Mouse (Mus musculus): ENCODE results near the gene Gm20532. TPM values are rescaled to one million over a fixed set of nuclear protein-coding genes. Genes with fewer than 3 reads are reported as not detected.

Gene Gm20532
- polyA plus RNA-seq, 1 experiment from 2014 or later = not detected

- H3K36me3 ChIP-seq = peaks cover 9% of the 10 kb centered on the region; the same call in 1 of the 2 replicates
- 85% methylated on average over 10 of the region's 10 CpGs for WGBS
- no peak overlapping the region for H3K9ac ChIP-seq
- no peaks in the 10 kb centered on the region for H3K9me3 ChIP-seq
- H3K27ac ChIP-seq = no peak overlapping the region
- H3K27me3 ChIP-seq (replicated peaks) = no peaks in the 10 kb centered on the region
- 0 out of 2 replicates have a peak overlapping the region, but pooled peaks have one; percentile 85 for H3K4me2 ChIP-seq (replicated peaks)
- peaks cover 14% of the 10 kb centered on the region; the same call in 1 of the 2 replicates for H3K4me1 ChIP-seq (replicated peaks)
- no peak for ATAC-seq
- peak overlapping the region; percentile 2; the same call in 1 of the 2 replicates for H3K4me3 ChIP-seq (replicated peaks)
These were observed 2.8 kb downstream of the Gm20532 start for GRCm38 (mm10) chr2:26589284-26589683.

- Histone ChIP-seq H3K36me3 (peaks cover 9% of the 10 kb centered on the region), H3K27ac (no peak overlapping the region), H3K9me3 (no peaks in the 10 kb centered on the region), H3K4me2 (replicated peaks) (0 out of 2 replicates have a peak overlapping the region, but pooled peaks have one; percentile 6), H3K27me3 (replicated peaks) (no peaks in the 10 kb centered on the region), H3K9ac (no peak overlapping the region), H3K4me1 (replicated peaks) (peaks cover 15% of the 10 kb centered on the region; the same call in 1 of the 2 replicates), H3K4me3 (replicated peaks) (no peak overlapping the region)
- 89% methylated on average over 7 of the region's 7 CpGs for WGBS
- ATAC-seq = no peak
These were observed 3.8 kb downstream of the Gm20532 start for GRCm38 (mm10) chr2:26590282-26590681.

- Histone ChIP-seq H3K9me3 (no peaks in the 10 kb centered on the region), H3K36me3 (peaks cover 11% of the 10 kb centered on the region), H3K9ac (no peak overlapping the region), H3K27ac (no peak overlapping the region), H3K27me3 (replicated peaks) (no peaks in the 10 kb centered on the region), H3K4me3 (replicated peaks) (no peak overlapping the region), H3K4me2 (replicated peaks) (no peak overlapping the region), H3K4me1 (replicated peaks) (peaks cover 17% of the 10 kb centered on the region)
- no peak for ATAC-seq
- WGBS = 85% methylated on average over 7 of the region's 7 CpGs
These were observed 4.5 kb downstream of the Gm20532 start for GRCm38 (mm10) chr2:26590962-26591361.

- Histone ChIP-seq H3K9ac (no peak overlapping the region), H3K4me3 (replicated peaks) (no peak overlapping the region), H3K36me3 (peaks cover 13% of the 10 kb centered on the region), H3K4me2 (replicated peaks) (no peak overlapping the region), H3K4me1 (replicated peaks) (peaks cover 14% of the 10 kb centered on the region), H3K27ac (no peak overlapping the region), H3K27me3 (replicated peaks) (no peaks in the 10 kb centered on the region), H3K9me3 (no peaks in the 10 kb centered on the region)
- no peak for ATAC-seq
- WGBS = 84% methylated on average over 12 of the region's 12 CpGs
These were observed 5.0 kb downstream of the Gm20532 start for GRCm38 (mm10) chr2:26591416-26591815.

- no peak overlapping the region for H3K27ac ChIP-seq
- no peak; the same call in 1 of the 2 replicates for ATAC-seq
- 57% methylated on average over 9 of the region's 9 CpGs for WGBS
- no peaks in the 10 kb centered on the region for H3K9me3 ChIP-seq
- no peak overlapping the region for H3K9ac ChIP-seq
- no peaks in the 10 kb centered on the region for H3K27me3 ChIP-seq (replicated peaks)
- no peak overlapping the region for H3K4me2 ChIP-seq (replicated peaks)
- H3K36me3 ChIP-seq = peaks cover 13% of the 10 kb centered on the region
- no peak overlapping the region for H3K4me3 ChIP-seq (replicated peaks)
- H3K4me1 ChIP-seq (replicated peaks) = peaks cover 5% of the 10 kb centered on the region
These were observed 7.0 kb downstream of the Gm20532 start for GRCm38 (mm10) chr2:26593211-26594021.

- WGBS = 61% methylated on average over 9 of the region's 9 CpGs
- ATAC-seq = peak; percentile 27
These were observed 7.5 kb downstream of the Gm20532 start for GRCm38 (mm10) chr2:26594022-26594346.

GRCm38 (mm10) chr2:26594461-26594933, 8.1 kb downstream of the Gm20532 start:
- 77% methylated on average over 7 of the region's 7 CpGs for whole genome bisulfite sequencing
- H3K9me3 ChIP-seq = no peaks in the 10 kb centered on the region
- H3K27ac ChIP-seq = peak overlapping the region; percentile 67
- H3K4me3 ChIP-seq (replicated peaks) = no peak overlapping the region
- H3K9ac ChIP-seq = peak overlapping the region; percentile 10; the same call in 1 of the 2 replicates
- ATAC-seq = no peak; the same call in 1 of the 2 replicates
- H3K4me2 ChIP-seq (replicated peaks) = no peak overlapping the region
- H3K27me3 ChIP-seq (replicated peaks) = no peaks in the 10 kb centered on the region
- peaks cover 13% of the 10 kb centered on the region for H3K36me3 ChIP-seq
- peaks cover 5% of the 10 kb centered on the region for H3K4me1 ChIP-seq (replicated peaks)

More at GRCm38 (mm10) chr2:26594022-26594346, 7.5 kb downstream of the Gm20532 start:
- no peak overlapping the region for H3K27ac ChIP-seq
- H3K27me3 ChIP-seq (replicated peaks) = no peaks in the 10 kb centered on the region
- H3K9ac ChIP-seq = no peak overlapping the region
- no peaks in the 10 kb centered on the region for H3K9me3 ChIP-seq
- H3K4me2 ChIP-seq (replicated peaks) = no peak overlapping the region
- H3K36me3 ChIP-seq = peaks cover 13% of the 10 kb centered on the region
- H3K4me1 ChIP-seq (replicated peaks) = peaks cover 3% of the 10 kb centered on the region
- H3K4me3 ChIP-seq (replicated peaks) = no peak overlapping the region

GRCm38 (mm10) chr2:26594934-26595724, 8.7 kb downstream of the Gm20532 start:
- no peak overlapping the region for H3K4me3 ChIP-seq (replicated peaks)
- H3K36me3 ChIP-seq = peaks cover 13% of the 10 kb centered on the region
- peak; percentile 90 for ATAC-seq
- peak overlapping the region; percentile 10; the same call in 1 of the 2 replicates for H3K9ac ChIP-seq
- peaks cover 9% of the 10 kb centered on the region for H3K4me1 ChIP-seq (replicated peaks)
- H3K27me3 ChIP-seq (replicated peaks) = no peaks in the 10 kb centered on the region
- no peaks in the 10 kb centered on the region for H3K9me3 ChIP-seq
- peak overlapping the region; percentile 19; the same call in 1 of the 2 replicates for H3K4me2 ChIP-seq (replicated peaks)
- WGBS = 54% methylated on average over 6 of the region's 6 CpGs
- peak overlapping the region; percentile 67 for H3K27ac ChIP-seq

GRCm38 (mm10) chr2:26595725-26596435, 9.4 kb downstream of the Gm20532 start:
- H3K9me3 ChIP-seq = no peaks in the 10 kb centered on the region
- ATAC-seq = no peak
- H3K4me2 ChIP-seq (replicated peaks) = peak overlapping the region; percentile 19; the same call in 1 of the 2 replicates
- peaks cover 13% of the 10 kb centered on the region for H3K36me3 ChIP-seq
- no peaks in the 10 kb centered on the region for H3K27me3 ChIP-seq (replicated peaks)
- H3K27ac ChIP-seq = peak overlapping the region; percentile 67
- no peak overlapping the region for H3K4me3 ChIP-seq (replicated peaks)
- H3K9ac ChIP-seq = peak overlapping the region; percentile 2; the same call in 1 of the 2 replicates
- peaks cover 11% of the 10 kb centered on the region for H3K4me1 ChIP-seq (replicated peaks)
- WGBS = 81% methylated on average over 11 of the region's 11 CpGs

- Histone ChIP-seq H3K9me3 (no peaks in the 10 kb centered on the region), H3K27ac (no peak overlapping the region), H3K4me1 (replicated peaks) (peaks cover 14% of the 10 kb centered on the region), H3K9ac (no peak overlapping the region), H3K4me3 (replicated peaks) (no peak overlapping the region), H3K27me3 (replicated peaks) (no peaks in the 10 kb centered on the region), H3K36me3 (peaks cover 13% of the 10 kb centered on the region; the same call in 1 of the 2 replicates), H3K4me2 (replicated peaks) (no peak overlapping the region)
- no peak for ATAC-seq
- 90% methylated on average over 3 of the region's 3 CpGs for WGBS
These were observed 10.5 kb downstream of the Gm20532 start for GRCm38 (mm10) chr2:26596898-26597297.

GRCm38 (mm10) chr2:26597810-26598209, 11.4 kb downstream of the Gm20532 start:
- Histone ChIP-seq H3K4me1 (replicated peaks) (peaks cover 15% of the 10 kb centered on the region), H3K27ac (no peak overlapping the region), H3K4me2 (replicated peaks) (no peak overlapping the region), H3K9me3 (no peaks in the 10 kb centered on the region), H3K9ac (no peak overlapping the region), H3K27me3 (replicated peaks) (no peaks in the 10 kb centered on the region), H3K4me3 (replicated peaks) (no peak overlapping the region), H3K36me3 (peaks cover 11% of the 10 kb centered on the region; the same call in 1 of the 2 replicates)
- ATAC-seq = no peak
- WGBS = 93% methylated on average over 2 of the region's 2 CpGs

Measured in intestine, embryonic 15.5 days (tissue).